Mouse (Mus musculus): ENCODE data around the gene Gm4141. TPM values are rescaled to one million over a fixed set of nuclear protein-coding genes. Genes with fewer than 3 reads are reported as not detected.
"Not testable (repeated sequence)": the region's sequence is repeated elsewhere in the genome, so short reads cannot be mapped to it uniquely, and the experiment has no call there.

Gm4141 gene
- polyA plus RNA-seq (2014; fragmentation: Nextera tagmentation; extraction: Ambion mirVana): not detected in 2 replicates

- no CpG with 5 or more reads among the region's 3 CpGs for WGBS
- H3K27me3 ChIP-seq (ENCODE audit: control insufficient read depth, insufficient read depth, low read length); H3K9me3 ChIP-seq (ENCODE audit: control insufficient read depth, low read length); H3K9ac ChIP-seq (ENCODE audit: low read length); H3K4me3 ChIP-seq (ENCODE audit: low read depth, low read length); H3K27ac ChIP-seq (ENCODE audit: low read depth, low read length); H3K36me3 ChIP-seq (ENCODE audit: control insufficient read depth, insufficient read depth, low read length); ATAC-seq (ENCODE audit: low FRiP score); H3K4me2 ChIP-seq; DNase-seq (ENCODE audit: low spot score, missing footprints); H3K4me1 ChIP-seq (ENCODE audit: control insufficient read depth, insufficient read depth, low read length): not testable (repeated sequence)
Observed at GRCm38 (mm10) chr7:20576141-20576540, at the start of gene Gm4141. Gene Gm4141 (minus strand): TSS chr7:20576241.

GRCm38 (mm10) chr7:20598921-20599320 is 22.9 kb upstream of the Gm4141 start, which contains the start of gene Gm4513:
Gene Gm4513 (minus strand): TSS chr7:20599021.
- not testable (repeated sequence) for ATAC-seq (ENCODE audit: low FRiP score); H3K9ac ChIP-seq (ENCODE audit: low read length)
- WGBS: 77% methylated on average over 3 of the region's 5 CpGs

GRCm38 (mm10) chr7:20545657-20546056 is 30.4 kb downstream of the Gm4141 start, which contains the start of gene Gm5726:
Gene Gm5726 (minus strand): TSS chr7:20545757.
- H3K36me3 ChIP-seq (ENCODE audit: control insufficient read depth, insufficient read depth, low read length); H3K27ac ChIP-seq (ENCODE audit: low read depth, low read length); H3K4me3 ChIP-seq (ENCODE audit: low read depth, low read length); H3K27me3 ChIP-seq (ENCODE audit: control insufficient read depth, insufficient read depth, low read length); H3K4me2 ChIP-seq; H3K9me3 ChIP-seq (ENCODE audit: control insufficient read depth, low read length); DNase-seq (ENCODE audit: low spot score, missing footprints); ATAC-seq (ENCODE audit: low FRiP score); H3K4me1 ChIP-seq (ENCODE audit: control insufficient read depth, insufficient read depth, low read length); H3K9ac ChIP-seq (ENCODE audit: low read length): not testable (repeated sequence)
- WGBS: no CpG with 5 or more reads among the region's 1 CpGs

More at GRCm38 (mm10) chr7:20598921-20599320, 22.9 kb upstream of the Gm4141 start, which contains the start of gene Gm4513:
- H3K36me3 ChIP-seq (ENCODE audit: control insufficient read depth, insufficient read depth, low read length); H3K27me3 ChIP-seq (ENCODE audit: control insufficient read depth, insufficient read depth, low read length); H3K9me3 ChIP-seq (ENCODE audit: control insufficient read depth, low read length); H3K4me3 ChIP-seq (ENCODE audit: low read depth, low read length); H3K4me1 ChIP-seq (ENCODE audit: control insufficient read depth, insufficient read depth, low read length); DNase-seq (ENCODE audit: low spot score, missing footprints); H3K4me2 ChIP-seq; H3K27ac ChIP-seq (ENCODE audit: low read depth, low read length): not testable (repeated sequence)

- not testable (repeated sequence) for DNase-seq (ENCODE audit: low spot score, missing footprints); H3K4me2 ChIP-seq; H3K9me3 ChIP-seq (ENCODE audit: control insufficient read depth, low read length); H3K36me3 ChIP-seq (ENCODE audit: control insufficient read depth, insufficient read depth, low read length); H3K9ac ChIP-seq (ENCODE audit: low read length); H3K27ac ChIP-seq (ENCODE audit: low read depth, low read length); H3K27me3 ChIP-seq (ENCODE audit: control insufficient read depth, insufficient read depth, low read length); H3K4me3 ChIP-seq (ENCODE audit: low read depth, low read length); H3K4me1 ChIP-seq (ENCODE audit: control insufficient read depth, insufficient read depth, low read length); ATAC-seq (ENCODE audit: low FRiP score)
- no CpG with 5 or more reads among the region's 3 CpGs for WGBS
Observed at GRCm38 (mm10) chr7:20533537-20533936, 42.5 kb downstream of the Gm4141 start, which contains the start of gene Vmn1r104. Gene Vmn1r104 (plus strand): TSS chr7:20533837.

Other genes starting within 250 kb of the Gm4141 start
- not detected in 2 replicates for gene Gm4133, start 242.2 kb downstream of the Gm4141 start, polyA plus RNA-seq (2014; fragmentation: Nextera tagmentation; extraction: Ambion mirVana)
- gene Gm5728, start 200.8 kb downstream of the Gm4141 start, polyA plus RNA-seq (2014; fragmentation: Nextera tagmentation; extraction: Ambion mirVana): not detected in 2 replicates
- not detected in 2 replicates for gene Vmn1r100, start 158.3 kb downstream of the Gm4141 start, polyA plus RNA-seq (2014; fragmentation: Nextera tagmentation; extraction: Ambion mirVana)
- gene Vmn1r101, start 133.6 kb downstream of the Gm4141 start, polyA plus RNA-seq (2014; fragmentation: Nextera tagmentation; extraction: Ambion mirVana): not detected in 2 replicates
- gene Gm10670, start 101.3 kb downstream of the Gm4141 start, polyA plus RNA-seq (2014; fragmentation: Nextera tagmentation; extraction: Ambion mirVana): not detected in 2 replicates
- gene Vmn1r103, start 65.7 kb downstream of the Gm4141 start, polyA plus RNA-seq (2014; fragmentation: Nextera tagmentation; extraction: Ambion mirVana): not detected in 2 replicates
- not detected in 2 replicates for gene Vmn1r104, start 42.4 kb downstream of the Gm4141 start, polyA plus RNA-seq (2014; fragmentation: Nextera tagmentation; extraction: Ambion mirVana)
- gene Gm5726, start 30.5 kb downstream of the Gm4141 start, polyA plus RNA-seq (2014; fragmentation: Nextera tagmentation; extraction: Ambion mirVana): not detected in 2 replicates
- not detected in 2 replicates for gene Gm4513, start 22.8 kb upstream of the Gm4141 start, polyA plus RNA-seq (2014; fragmentation: Nextera tagmentation; extraction: Ambion mirVana)
- gene Vmn1r107, start 92.7 kb upstream of the Gm4141 start, polyA plus RNA-seq (2014; fragmentation: Nextera tagmentation; extraction: Ambion mirVana): not detected in 2 replicates
- gene Vmn1r111, start 127.0 kb upstream of the Gm4141 start, polyA plus RNA-seq (2014; fragmentation: Nextera tagmentation; extraction: Ambion mirVana): not detected in 2 replicates
- gene Gm10668, start 154.4 kb upstream of the Gm4141 start, polyA plus RNA-seq (2014; fragmentation: Nextera tagmentation; extraction: Ambion mirVana): not detected in 2 replicates
- not detected in 2 replicates for gene Vmn1r112, start 194.9 kb upstream of the Gm4141 start, polyA plus RNA-seq (2014; fragmentation: Nextera tagmentation; extraction: Ambion mirVana)
- gene Vmn1r113, start 211.0 kb upstream of the Gm4141 start, polyA plus RNA-seq (2014; fragmentation: Nextera tagmentation; extraction: Ambion mirVana): not detected in 2 replicates
- gene Vmn1r114, start 235.9 kb upstream of the Gm4141 start, polyA plus RNA-seq (2014; fragmentation: Nextera tagmentation; extraction: Ambion mirVana): not detected in 2 replicates